Mouse (Mus musculus) G1E (cell line): ENCODE results near the gene Rrh.

Source experiments
- CTCF ChIP-seq: IDR thresholded peaks from 2 replicates; pipeline ENCODE4 v1.5.1; 2012; ENCODE audit warnings: low read depth, low read length, inconsistent platforms, mixed read lengths
- GATA1 ChIP-seq: IDR thresholded peaks from 2 replicates; pipeline ENCODE4 v1.6.1; 2012; ENCODE audit warnings: borderline replicate concordance, low read length, inconsistent platforms, mixed read lengths
- GATA2 ChIP-seq: IDR thresholded peaks from 2 replicates; pipeline ENCODE4 v1.6.1; 2012; ENCODE audit warnings: low read depth, low read length, inconsistent platforms, borderline replicate concordance
- POLR2AphosphoS5 ChIP-seq: IDR thresholded peaks from 2 replicates; pipeline ENCODE4 v1.6.1; 2012; ENCODE audit warnings: low read depth, low read length, inconsistent platforms; ENCODE audit not compliant: insufficient replicate concordance
- TAL1 ChIP-seq: conservative IDR thresholded peaks from 2 replicates; pipeline ENCODE4 v1.6.1; 2012; ENCODE audit warnings: low read depth, low read length, inconsistent platforms, mixed read lengths

DNA sequence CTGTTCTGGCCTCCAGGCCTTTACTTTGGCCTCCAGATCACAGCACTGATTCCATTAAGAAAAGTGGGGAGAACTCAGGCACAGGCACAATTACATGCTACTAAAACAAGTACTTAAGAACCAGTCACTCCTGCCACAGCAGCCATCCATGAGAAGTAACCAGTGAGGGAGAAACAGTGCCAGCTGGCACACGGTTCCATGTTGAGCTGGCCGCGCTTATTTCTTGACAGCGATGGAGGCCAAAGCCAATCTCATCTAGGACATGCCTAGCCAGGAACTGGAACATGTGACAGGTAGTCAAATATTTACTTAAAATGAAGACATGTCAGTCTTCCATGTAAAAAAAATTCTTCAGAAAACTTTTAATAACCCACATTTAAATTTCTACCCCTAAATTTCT is 1.8 kb upstream of the Rrh start:
- TF ChIP-seq CTCF (no peak), GATA1 (no peak), TAL1 (no peak), POLR2AphosphoS5 (no peak), GATA2 (no peak)
